Mouse (Mus musculus) kidney, postnatal 25 days (tissue): ENCODE measurements around the gene Rab3c.

ENCODE experiments used
- DNase-seq, 2 experiments: peaks; one replicate each; pipeline ENCODE4 v3.0.0; 2021; ENCODE audit warnings: mixed read lengths in 2 of 2

The Rab3c gene

GRCm38 (mm10) chr13:110093720-110094685 lies 186.8 kb downstream of the Rab3c start:
- no peak for DNase-seq

GRCm38 (mm10) chr13:110083961-110084360 lies 196.8 kb downstream of the Rab3c start:
- DNase-seq: no peak

- no peak for DNase-seq
Observed at GRCm38 (mm10) chr13:110081174-110081573, 199.6 kb downstream of the Rab3c start.

- no peak for DNase-seq
Observed at GRCm38 (mm10) chr13:110075587-110075986, 205.2 kb downstream of the Rab3c start.

GRCm38 (mm10) chr13:110074180-110074579 lies 206.6 kb downstream of the Rab3c start:
- DNase-seq: no peak

- no peak for DNase-seq
Observed at GRCm38 (mm10) chr13:110067149-110067548, 213.6 kb downstream of the Rab3c start.

GRCm38 (mm10) chr13:110066674-110067073 lies 214.1 kb downstream of the Rab3c start:
- no peak for DNase-seq

- DNase-seq: peak; percentile 61 to 84
Observed at GRCm38 (mm10) chr13:110062835-110063411, 217.9 kb downstream of the Rab3c start.

GRCm38 (mm10) chr13:110062288-110062687 lies 218.5 kb downstream of the Rab3c start:
- no peak for DNase-seq

GRCm38 (mm10) chr13:110054538-110054937 lies 226.3 kb downstream of the Rab3c start:
- DNase-seq: no peak

- no peak for DNase-seq
Observed at GRCm38 (mm10) chr13:110048767-110049434, 231.9 kb downstream of the Rab3c start.

- DNase-seq: no peak
Observed at GRCm38 (mm10) chr13:110044418-110044817, 236.4 kb downstream of the Rab3c start.

GRCm38 (mm10) chr13:110039779-110040498 lies 240.9 kb downstream of the Rab3c start:
- peak in 1 of 2 experiments; percentile 52 for DNase-seq

GRCm38 (mm10) chr13:110039170-110039569 lies 241.6 kb downstream of the Rab3c start:
- DNase-seq: no peak

- no peak for DNase-seq
Observed at GRCm38 (mm10) chr13:110038521-110038920, 242.3 kb downstream of the Rab3c start.

GRCm38 (mm10) chr13:110034885-110035284 lies 245.9 kb downstream of the Rab3c start:
- no peak for DNase-seq

GRCm38 (mm10) chr13:110034041-110034440 lies 246.8 kb downstream of the Rab3c start:
- DNase-seq: no peak

- no peak for DNase-seq
Observed at GRCm38 (mm10) chr13:110031886-110032285, 248.9 kb downstream of the Rab3c start.

GRCm38 (mm10) chr13:110031061-110031460 lies 249.7 kb downstream of the Rab3c start:
- no peak for DNase-seq

GRCm38 (mm10) chr13:110024381-110025161 lies 256.2 kb downstream of the Rab3c start:
- DNase-seq: no peak

- peak in 1 of 2 experiments; percentile 17 for DNase-seq
Observed at GRCm38 (mm10) chr13:110023031-110023430, 257.8 kb downstream of the Rab3c start.

- no peak for DNase-seq
Observed at GRCm38 (mm10) chr13:110019774-110020173, 261.0 kb downstream of the Rab3c start.
